Mouse (Mus musculus): Measurements from ENCODE around the gene Zfp1. TPM values are rescaled to one million over a fixed set of nuclear protein-coding genes. Genes with fewer than 3 reads are reported as not detected.

The Zfp1 gene
- polyA plus RNA-seq, 1 experiment from 2014 or later: 17.5 TPM

DNA sequence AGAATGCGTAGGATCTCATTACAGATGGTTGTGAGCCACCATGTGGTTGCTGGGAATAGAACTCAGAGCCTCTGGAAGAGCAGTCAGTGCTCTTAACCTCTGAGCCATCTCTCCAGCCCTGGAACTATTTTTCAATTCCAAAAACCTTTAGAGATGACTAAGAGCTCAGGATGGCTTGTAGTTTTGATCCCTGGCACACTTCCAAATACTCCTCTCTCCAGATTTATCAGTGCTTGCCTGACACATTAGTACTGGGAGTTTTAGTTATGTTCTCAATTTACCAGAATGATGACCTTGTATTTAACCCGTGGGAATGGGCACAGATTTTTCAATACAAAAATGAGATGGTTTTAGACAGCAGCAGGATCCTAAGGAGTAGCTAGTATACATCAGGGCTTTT is 23.6 kb downstream of the Zfp1 start:
- ATAC-seq (ENCODE audit: insufficient number of reproducible peaks, insufficient read depth, low FRiP score, low read depth): no peak
- 78% methylated on average over 2 of the region's 2 CpGs for WGBS
- no peak overlapping the region for H3K9ac ChIP-seq (ENCODE audit: low read length)

DNA sequence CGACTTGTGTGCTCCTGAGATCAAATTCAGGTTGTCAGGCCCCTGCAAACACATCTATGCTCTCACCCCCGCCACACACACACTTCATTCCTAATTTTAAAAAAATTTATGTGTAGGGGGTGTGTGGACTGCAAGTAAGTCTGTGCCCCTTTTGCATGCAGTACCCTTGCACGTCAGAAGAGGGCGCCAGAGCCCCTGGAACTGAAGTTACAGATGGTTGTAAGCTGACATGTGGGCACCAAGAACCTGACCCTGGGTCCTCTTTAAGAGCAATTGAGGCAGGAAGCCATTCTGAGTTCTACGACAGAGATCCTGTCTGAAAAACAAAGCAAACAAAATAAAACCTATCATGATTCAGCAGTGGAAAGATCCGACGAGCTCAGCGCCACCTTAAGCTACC is 33.0 kb downstream of the Zfp1 start:
- Histone ChIP-seq H3K36me3 (ENCODE audit: control insufficient read depth, insufficient read depth, low read length) (peaks cover 9% of the 10 kb centered on the region), H3K4me1 (ENCODE audit: control insufficient read depth in 2 of 2, insufficient read depth in 2 of 2, low read length in 2 of 2) (no peaks in the 10 kb centered on the region), H3K4me3 (ENCODE audit: control insufficient read depth in 1 of 2, insufficient read depth in 1 of 2, low read depth in 1 of 2, low read length in 2 of 2) (no peak overlapping the region), H3K27ac (replicated peaks in 1 of 2; ENCODE audit: control insufficient read depth in 1 of 2, insufficient read depth in 1 of 2, low read depth in 2 of 2, low read length in 2 of 2) (no peak overlapping the region), H3K4me2 (ENCODE audit: low read length) (no peak overlapping the region), H3K9ac (ENCODE audit: low read length) (no peak overlapping the region), H3K27me3 (ENCODE audit: control insufficient read depth, insufficient read depth, low read length) (no peaks in the 10 kb centered on the region), H3K9me3 (ENCODE audit: control insufficient read depth, low read length) (peaks cover 6% of the 10 kb centered on the region; the same call in 1 of the 2 replicates)
- ATAC-seq (ENCODE audit: insufficient number of reproducible peaks, insufficient read depth, low FRiP score, low read depth): no peak
- 76% methylated on average over 8 of the region's 8 CpGs for WGBS

More for the DNA sequence above, 23.6 kb downstream of the Zfp1 start:
- Histone ChIP-seq H3K36me3 (ENCODE audit: control insufficient read depth, insufficient read depth, low read length) (peaks cover 43% of the 10 kb centered on the region), H3K4me3 (ENCODE audit: control insufficient read depth in 1 of 2, insufficient read depth in 1 of 2, low read depth in 1 of 2, low read length in 2 of 2) (no peak overlapping the region), H3K4me1 (ENCODE audit: control insufficient read depth in 2 of 2, insufficient read depth in 2 of 2, low read length in 2 of 2) (no peaks in the 10 kb centered on the region), H3K9me3 (ENCODE audit: control insufficient read depth, low read length) (peaks cover 6% of the 10 kb centered on the region; the same call in 1 of the 2 replicates), H3K27ac (replicated peaks in 1 of 2; ENCODE audit: control insufficient read depth in 1 of 2, insufficient read depth in 1 of 2, low read depth in 2 of 2, low read length in 2 of 2) (no peak overlapping the region), H3K27me3 (ENCODE audit: control insufficient read depth, insufficient read depth, low read length) (no peaks in the 10 kb centered on the region), H3K4me2 (ENCODE audit: low read length) (no peak overlapping the region)

DNA sequence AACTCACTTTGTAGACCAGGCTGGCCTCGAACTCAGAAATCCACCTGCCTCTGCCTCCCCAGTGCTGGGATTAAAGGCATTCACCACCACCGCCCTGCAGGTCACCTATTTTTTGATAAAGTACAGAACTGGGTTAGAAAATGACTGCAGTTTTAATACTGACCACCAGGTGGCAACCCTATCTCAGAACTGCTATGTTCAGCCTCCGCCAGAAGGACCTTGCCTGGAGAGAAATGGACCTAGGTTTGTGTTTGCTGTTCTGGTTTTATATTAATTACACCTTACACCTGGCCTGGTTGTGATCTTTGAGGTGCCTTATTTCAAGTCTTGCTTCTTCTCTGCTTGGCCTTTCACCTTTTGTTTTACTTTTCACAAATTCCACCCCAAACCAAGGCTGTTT is 34.9 kb downstream of the Zfp1 start:
- H3K4me3 ChIP-seq (ENCODE audit: control insufficient read depth in 1 of 2, insufficient read depth in 1 of 2, low read depth in 1 of 2, low read length in 2 of 2): no peak overlapping the region
- no peaks in the 10 kb centered on the region for H3K4me1 ChIP-seq (ENCODE audit: control insufficient read depth in 2 of 2, insufficient read depth in 2 of 2, low read length in 2 of 2)
- H3K36me3 ChIP-seq (ENCODE audit: control insufficient read depth, insufficient read depth, low read length): no peaks in the 10 kb centered on the region
- no peaks in the 10 kb centered on the region for H3K27me3 ChIP-seq (ENCODE audit: control insufficient read depth, insufficient read depth, low read length)
- H3K27ac ChIP-seq (replicated peaks in 1 of 2; ENCODE audit: control insufficient read depth in 1 of 2, insufficient read depth in 1 of 2, low read depth in 2 of 2, low read length in 2 of 2): no peak overlapping the region
- peaks cover 6% of the 10 kb centered on the region; the same call in 1 of the 2 replicates for H3K9me3 ChIP-seq (ENCODE audit: control insufficient read depth, low read length)
- ATAC-seq (ENCODE audit: insufficient number of reproducible peaks, insufficient read depth, low FRiP score, low read depth): no peak
- H3K9ac ChIP-seq (ENCODE audit: low read length): no peak overlapping the region
- no peak overlapping the region for H3K4me2 ChIP-seq (ENCODE audit: low read length)
- WGBS: 30% methylated on average over 3 of the region's 3 CpGs

DNA sequence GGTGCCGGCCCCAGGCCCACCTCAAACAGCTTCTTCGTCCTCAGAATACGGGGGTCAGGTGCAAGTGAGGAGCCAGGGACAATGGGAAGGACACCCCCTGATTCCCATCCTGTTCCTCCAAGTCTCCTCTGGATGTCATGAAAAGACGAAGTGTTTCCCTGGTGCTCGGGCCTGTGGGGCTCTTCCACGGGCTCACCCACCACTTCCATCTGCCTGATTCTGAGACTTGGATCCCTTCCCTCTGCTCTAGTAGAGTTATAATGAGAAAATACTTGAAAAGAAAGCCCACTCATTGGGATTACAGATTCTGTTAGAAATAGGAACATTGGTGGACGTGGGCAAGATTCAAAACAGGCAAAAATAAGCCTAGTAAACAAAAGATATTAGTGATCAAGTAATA is 35.6 kb downstream of the Zfp1 start:
- Histone ChIP-seq H3K27ac (replicated peaks in 1 of 2; ENCODE audit: control insufficient read depth in 1 of 2, insufficient read depth in 1 of 2, low read depth in 2 of 2, low read length in 2 of 2) (no peak overlapping the region), H3K4me1 (ENCODE audit: control insufficient read depth in 2 of 2, insufficient read depth in 2 of 2, low read length in 2 of 2) (no peaks in the 10 kb centered on the region), H3K36me3 (ENCODE audit: control insufficient read depth, insufficient read depth, low read length) (no peaks in the 10 kb centered on the region), H3K27me3 (ENCODE audit: control insufficient read depth, insufficient read depth, low read length) (no peaks in the 10 kb centered on the region), H3K9ac (ENCODE audit: low read length) (no peak overlapping the region), H3K9me3 (ENCODE audit: control insufficient read depth, low read length) (peaks cover 6% of the 10 kb centered on the region; the same call in 1 of the 2 replicates), H3K4me2 (ENCODE audit: low read length) (no peak overlapping the region), H3K4me3 (ENCODE audit: control insufficient read depth in 1 of 2, insufficient read depth in 1 of 2, low read depth in 1 of 2, low read length in 2 of 2) (no peak overlapping the region)
- WGBS: 93% methylated on average over 7 of the region's 7 CpGs
- ATAC-seq (ENCODE audit: insufficient number of reproducible peaks, insufficient read depth, low FRiP score, low read depth): no peak

DNA sequence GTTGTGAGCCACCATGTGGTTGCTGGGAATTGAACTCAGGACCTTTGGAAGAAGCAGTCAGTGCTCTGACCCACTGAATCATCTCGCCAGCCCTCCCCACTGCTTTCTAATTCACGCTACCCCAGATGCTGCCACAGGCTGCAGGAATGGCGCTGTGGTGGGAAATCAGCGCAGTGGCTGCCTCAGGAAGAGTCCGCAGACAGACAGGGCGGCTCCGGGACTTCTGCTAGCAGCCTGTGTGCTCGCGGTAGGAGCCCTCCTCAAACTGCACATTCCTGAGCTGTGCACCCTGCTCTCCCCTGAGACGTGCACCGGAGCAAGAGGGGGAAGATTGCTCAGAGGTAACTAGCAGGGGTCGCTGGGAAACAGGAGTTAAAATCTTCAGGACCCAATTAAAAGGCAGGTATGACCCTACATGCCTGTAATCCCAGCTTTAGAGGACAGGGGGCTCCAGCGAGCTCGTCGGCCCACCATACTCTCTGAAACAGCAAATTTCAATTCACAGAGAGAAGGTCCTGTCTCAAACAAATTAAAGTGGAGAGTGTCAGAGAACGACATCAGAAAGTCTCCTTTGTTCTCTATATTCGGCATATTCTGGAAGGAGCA is 37.3 kb downstream of the Zfp1 start:
- Histone ChIP-seq H3K4me2 (ENCODE audit: low read length) (no peak overlapping the region), H3K9me3 (ENCODE audit: control insufficient read depth, low read length) (peaks cover 6% of the 10 kb centered on the region; the same call in 1 of the 2 replicates), H3K36me3 (ENCODE audit: control insufficient read depth, insufficient read depth, low read length) (no peaks in the 10 kb centered on the region), H3K27me3 (ENCODE audit: control insufficient read depth, insufficient read depth, low read length) (no peaks in the 10 kb centered on the region), H3K9ac (ENCODE audit: low read length) (no peak overlapping the region), H3K4me3 (ENCODE audit: control insufficient read depth in 1 of 2, insufficient read depth in 1 of 2, low read depth in 1 of 2, low read length in 2 of 2) (no peak overlapping the region), H3K27ac (replicated peaks in 1 of 2; ENCODE audit: control insufficient read depth in 1 of 2, insufficient read depth in 1 of 2, low read depth in 2 of 2, low read length in 2 of 2) (no peak overlapping the region), H3K4me1 (ENCODE audit: control insufficient read depth in 2 of 2, insufficient read depth in 2 of 2, low read length in 2 of 2) (no peaks in the 10 kb centered on the region)
- no peak for ATAC-seq (ENCODE audit: insufficient number of reproducible peaks, insufficient read depth, low FRiP score, low read depth)
- WGBS: 33% methylated on average over 17 of the region's 17 CpGs

DNA sequence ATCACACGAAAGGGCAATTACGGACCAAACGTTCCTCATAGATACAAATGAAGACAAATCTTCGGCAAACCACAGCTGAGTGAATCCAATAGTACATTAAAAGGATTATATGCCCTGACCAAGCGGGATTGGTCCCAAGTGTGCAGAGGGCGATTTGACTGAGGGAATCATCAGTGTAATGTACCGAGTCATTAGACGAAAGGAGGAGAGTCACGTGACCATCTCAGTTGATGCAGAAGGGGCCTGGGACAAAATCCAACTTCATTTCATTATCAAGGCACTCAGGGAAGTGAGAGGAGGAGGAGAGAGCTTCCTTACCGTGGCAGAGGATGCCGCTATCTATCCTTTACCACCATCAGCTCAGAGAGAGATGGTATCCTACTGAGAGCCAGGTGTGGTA is 38.0 kb downstream of the Zfp1 start:
- no peaks in the 10 kb centered on the region for H3K36me3 ChIP-seq (ENCODE audit: control insufficient read depth, insufficient read depth, low read length)

DNA sequence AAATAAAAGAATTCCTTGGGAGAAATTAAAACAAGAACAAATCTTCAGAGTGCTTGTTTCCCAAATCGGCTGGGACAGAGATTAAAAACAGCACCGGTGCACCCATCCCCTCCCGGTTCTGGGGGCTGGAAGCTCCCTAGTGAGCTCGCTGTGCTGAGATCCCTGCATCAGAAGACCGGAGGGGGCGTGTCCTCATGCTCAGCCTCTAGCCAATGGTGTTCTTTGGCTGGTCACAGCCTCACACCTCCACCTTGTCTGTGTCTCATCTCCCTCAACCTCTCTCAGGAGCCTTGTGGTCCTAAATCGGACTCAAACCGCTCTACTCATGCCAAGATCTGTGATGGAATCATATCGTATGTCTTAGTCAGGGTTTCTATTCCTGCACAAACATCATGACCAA is 39.3 kb downstream of the Zfp1 start:
- WGBS: 28% methylated on average over 9 of the region's 9 CpGs

More for the DNA sequence above, 38.0 kb downstream of the Zfp1 start:
- no peaks in the 10 kb centered on the region for H3K4me1 ChIP-seq (ENCODE audit: control insufficient read depth in 2 of 2, insufficient read depth in 2 of 2, low read length in 2 of 2)
- 69% methylated on average over 11 of the region's 11 CpGs for WGBS
- H3K27me3 ChIP-seq (ENCODE audit: control insufficient read depth, insufficient read depth, low read length): no peaks in the 10 kb centered on the region
- H3K4me2 ChIP-seq (ENCODE audit: low read length): no peak overlapping the region
- no peak overlapping the region for H3K9ac ChIP-seq (ENCODE audit: low read length)
- ATAC-seq (ENCODE audit: insufficient number of reproducible peaks, insufficient read depth, low FRiP score, low read depth): no peak
- H3K4me3 ChIP-seq (ENCODE audit: control insufficient read depth in 1 of 2, insufficient read depth in 1 of 2, low read depth in 1 of 2, low read length in 2 of 2): no peak overlapping the region
- no peak overlapping the region for H3K27ac ChIP-seq (replicated peaks in 1 of 2; ENCODE audit: control insufficient read depth in 1 of 2, insufficient read depth in 1 of 2, low read depth in 2 of 2, low read length in 2 of 2)
- peaks cover 5% of the 10 kb centered on the region; the same call in 1 of the 2 replicates for H3K9me3 ChIP-seq (ENCODE audit: control insufficient read depth, low read length)

DNA sequence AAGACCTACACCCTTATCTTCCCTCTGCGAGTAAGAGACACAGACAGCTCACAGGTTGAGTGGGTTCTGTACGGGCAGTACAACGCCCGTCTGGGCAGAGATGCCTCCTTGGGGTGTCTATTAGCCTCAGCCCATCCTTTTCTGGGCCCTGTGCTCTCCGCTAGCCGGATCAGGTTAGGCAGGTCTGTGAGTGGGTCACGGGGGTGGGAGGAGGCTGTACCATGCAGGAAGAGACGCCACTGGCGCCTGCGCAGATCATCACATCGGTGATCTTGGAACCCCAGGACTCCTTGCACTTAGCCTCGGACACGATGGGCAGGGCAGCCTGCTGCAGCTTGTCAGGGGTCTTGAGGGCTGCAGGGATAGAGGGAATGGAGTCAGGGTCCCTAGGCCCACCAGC is 43.7 kb downstream of the Zfp1 start:
- no peak for ATAC-seq (ENCODE audit: insufficient number of reproducible peaks, insufficient read depth, low FRiP score, low read depth)
- Histone ChIP-seq H3K9ac (ENCODE audit: low read length) (no peak overlapping the region), H3K27me3 (ENCODE audit: control insufficient read depth, insufficient read depth, low read length) (no peaks in the 10 kb centered on the region), H3K9me3 (ENCODE audit: control insufficient read depth, low read length) (no peaks in the 10 kb centered on the region), H3K4me3 (ENCODE audit: control insufficient read depth in 1 of 2, insufficient read depth in 1 of 2, low read depth in 1 of 2, low read length in 2 of 2) (no peak overlapping the region), H3K4me2 (ENCODE audit: low read length) (no peak overlapping the region), H3K27ac (replicated peaks in 1 of 2; ENCODE audit: control insufficient read depth in 1 of 2, insufficient read depth in 1 of 2, low read depth in 2 of 2, low read length in 2 of 2) (no peak overlapping the region), H3K36me3 (ENCODE audit: control insufficient read depth, insufficient read depth, low read length) (no peaks in the 10 kb centered on the region), H3K4me1 (ENCODE audit: control insufficient read depth in 2 of 2, insufficient read depth in 2 of 2, low read length in 2 of 2) (no peaks in the 10 kb centered on the region)
- 75% methylated on average over 13 of the region's 13 CpGs for WGBS

More for the DNA sequence above, 39.3 kb downstream of the Zfp1 start:
- H3K4me3 ChIP-seq (ENCODE audit: control insufficient read depth in 1 of 2, insufficient read depth in 1 of 2, low read depth in 1 of 2, low read length in 2 of 2): no peak overlapping the region
- no peaks in the 10 kb centered on the region for H3K36me3 ChIP-seq (ENCODE audit: control insufficient read depth, insufficient read depth, low read length)
- H3K4me2 ChIP-seq (ENCODE audit: low read length): no peak overlapping the region
- H3K9me3 ChIP-seq (ENCODE audit: control insufficient read depth, low read length): no peaks in the 10 kb centered on the region
- no peaks in the 10 kb centered on the region for H3K4me1 ChIP-seq (ENCODE audit: control insufficient read depth in 2 of 2, insufficient read depth in 2 of 2, low read length in 2 of 2)
- no peaks in the 10 kb centered on the region for H3K27me3 ChIP-seq (ENCODE audit: control insufficient read depth, insufficient read depth, low read length)
- H3K9ac ChIP-seq (ENCODE audit: low read length): no peak overlapping the region
- no peak overlapping the region for H3K27ac ChIP-seq (replicated peaks in 1 of 2; ENCODE audit: control insufficient read depth in 1 of 2, insufficient read depth in 1 of 2, low read depth in 2 of 2, low read length in 2 of 2)
- no peak for ATAC-seq (ENCODE audit: insufficient number of reproducible peaks, insufficient read depth, low FRiP score, low read depth)
